Mouse (Mus musculus): Measurements from ENCODE around the gene Fscn1.

DNA sequence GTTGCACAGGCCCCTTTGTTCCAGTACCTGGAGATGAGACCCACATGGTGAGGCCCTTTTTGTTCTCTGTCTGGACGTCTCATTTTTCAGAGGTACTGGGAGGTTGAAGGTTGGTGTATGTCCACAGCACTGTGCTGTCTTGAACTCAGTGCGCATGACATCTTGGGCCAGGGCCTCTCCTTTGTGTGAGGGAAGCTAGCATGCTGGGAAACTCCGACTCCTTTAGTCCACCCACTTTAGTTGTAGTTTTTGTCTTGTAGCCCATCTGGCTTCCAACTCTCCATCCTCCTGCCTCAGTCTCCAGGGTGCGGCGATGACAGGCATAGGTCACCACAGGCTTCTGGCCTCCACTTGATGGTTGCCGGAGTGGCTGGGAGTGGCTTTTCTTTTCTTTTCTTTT, 4.5 kb downstream of the Fscn1 start:
- TF ChIP-seq EP300 (IDR thresholded peaks at IDR 0.05; ENCODE audit: low read depth) (no peak), CTCF (IDR thresholded peaks at IDR 0.05; ENCODE audit: low read depth) (no peak)
